In genomic region chr10:83182573-83182960, GRCm38 (mm10) we compare ENCODE assay signal across 8 mouse cellular contexts.
DNase-seq lines count a peak whose midpoint lies in the region; ATAC-seq and TF ChIP-seq lines count a peak whose summit lies in the region.

No protein-coding gene starts in this region.

- no peak overlapping the region for H3K4me3 ChIP-seq in forebrain, embryonic 15.5 days
- no peak overlapping the region for H3K4me3 ChIP-seq in intestine, postnatal 0 days (ENCODE audit: low read depth, low read length)
- H3K4me3 ChIP-seq in limb, embryonic 12.5 days (replicated peaks), result no peak overlapping the region
- H3K4me3 ChIP-seq in olfactory bulb, adult 2 months (ENCODE audit: insufficient read depth, low read depth, low read length), result no peak overlapping the region

- no peaks in the 10 kb centered on the region for H3K36me3 ChIP-seq in forebrain, embryonic 15.5 days
- no peaks in the 10 kb centered on the region for H3K36me3 ChIP-seq in intestine, postnatal 0 days (ENCODE audit: control insufficient read depth, insufficient read depth)
- no peaks in the 10 kb centered on the region for H3K36me3 ChIP-seq in limb, embryonic 12.5 days

- peaks cover 27% of the 10 kb centered on the region for H3K4me1 ChIP-seq in forebrain, embryonic 15.5 days
- no peaks in the 10 kb centered on the region for H3K4me1 ChIP-seq in intestine, postnatal 0 days (replicated peaks; ENCODE audit: control insufficient read depth, insufficient read depth, low read length)
- peaks cover 27% of the 10 kb centered on the region for H3K4me1 ChIP-seq in limb, embryonic 12.5 days (replicated peaks)
- H3K4me1 ChIP-seq in olfactory bulb, adult 2 months (ENCODE audit: control insufficient read depth, insufficient read depth, low read length), result peaks cover 41% of the 10 kb centered on the region

- ATAC-seq in forebrain, embryonic 15.5 days (replicated peaks), result 0 out of 2 replicates have a peak, but pooled peaks have one; percentile 8
- no peak for ATAC-seq in intestine, postnatal 0 days
- no peak for ATAC-seq in limb, embryonic 12.5 days (ENCODE audit: insufficient number of reproducible peaks, insufficient read depth, low FRiP score, low TSS enrichment, low read depth)

- peak; percentile 64 for DNase-seq in 3T3-L1 (ENCODE audit: low read depth, low spot score)
- DNase-seq in ES-CJ7 (ENCODE audit: low read depth, low spot score), result peak; percentile 66
- DNase-seq in cerebellum, adult 11 months, result peak; percentile 72
- DNase-seq in thymus, postnatal 4 days, result peak; percentile 92

- no peak overlapping the region for H3K9ac ChIP-seq in forebrain, embryonic 15.5 days (replicated peaks)
- H3K9ac ChIP-seq in intestine, postnatal 0 days (ENCODE audit: low read depth, low read length), result no peak overlapping the region
- no peak overlapping the region for H3K9ac ChIP-seq in limb, embryonic 12.5 days (replicated peaks)

- WGBS in forebrain, embryonic 15.5 days, result 28% methylated on average over 8 of the region's 8 CpGs
- 39% methylated on average over 8 of the region's 8 CpGs for WGBS in intestine, postnatal 0 days
- WGBS in limb, embryonic 12.5 days, result 36% methylated on average over 8 of the region's 8 CpGs
- 34% methylated on average over 8 of the region's 8 CpGs for WGBS in olfactory bulb, adult 2 months

- no peak overlapping the region for H3K4me2 ChIP-seq in forebrain, embryonic 15.5 days (replicated peaks)
- H3K4me2 ChIP-seq in intestine, postnatal 0 days (replicated peaks; ENCODE audit: low read depth), result no peak overlapping the region
- H3K4me2 ChIP-seq in limb, embryonic 12.5 days, result no peak overlapping the region

- TF ChIP-seq POLR2A in olfactory bulb, adult 2 months (IDR thresholded peaks at IDR 0.05; ENCODE audit: insufficient read depth, low read depth, low read length), result no peak

- TF ChIP-seq CTCF in intestine, postnatal 0 days (IDR thresholded peaks at IDR 0.05; ENCODE audit: low read depth), result peak; percentile 86
- peak; percentile 41; the same call in 1 of the 2 replicates for TF ChIP-seq CTCF in olfactory bulb, adult 2 months (IDR thresholded peaks at IDR 0.05; ENCODE audit: insufficient read depth, low read depth, low read length)

- H3K27me3 ChIP-seq in forebrain, embryonic 15.5 days, result no peaks in the 10 kb centered on the region
- no peaks in the 10 kb centered on the region for H3K27me3 ChIP-seq in intestine, postnatal 0 days (replicated peaks; ENCODE audit: control insufficient read depth, insufficient read depth, low read length)
- peaks cover 10% of the 10 kb centered on the region for H3K27me3 ChIP-seq in limb, embryonic 12.5 days

- H3K9me3 ChIP-seq in forebrain, embryonic 15.5 days, result no peaks in the 10 kb centered on the region
- H3K9me3 ChIP-seq in intestine, postnatal 0 days (ENCODE audit: control insufficient read depth), result no peaks in the 10 kb centered on the region
- peaks cover 10% of the 10 kb centered on the region; the same call in 1 of the 2 replicates for H3K9me3 ChIP-seq in limb, embryonic 12.5 days

- H3K27ac ChIP-seq in forebrain, embryonic 15.5 days (replicated peaks), result no peak overlapping the region
- no peak overlapping the region for H3K27ac ChIP-seq in intestine, postnatal 0 days (ENCODE audit: low read depth, low read length)
- 0 out of 2 replicates have a peak overlapping the region, but pooled peaks have one; percentile 20 for H3K27ac ChIP-seq in limb, embryonic 12.5 days
- 0 out of 2 replicates have a peak overlapping the region, but pooled peaks have one; percentile 49 for H3K27ac ChIP-seq in olfactory bulb, adult 2 months (ENCODE audit: insufficient read depth, low read depth, low read length)

Comparison
In these comparisons a context has a peak if more than half of its experiments do, and no peak if none do; other contexts are left out.
1. H3K27ac ChIP-seq: peak in limb, embryonic 12.5 days (single experiment) and olfactory bulb, adult 2 months (single experiment); none in forebrain, embryonic 15.5 days (single experiment) and intestine, postnatal 0 days (single experiment).
2. Peak in every context shown above with its lines, with median percentiles within 50 percentile points of each other: DNase-seq.